Mouse (Mus musculus) hindbrain, embryonic 13.5 days (tissue): ENCODE measurements around the gene Hdgfl1. TPM values are rescaled to one million over a fixed set of nuclear protein-coding genes. Genes with fewer than 3 reads are reported as not detected.

Source experiments
- ATAC-seq: fragments of 200-750 bp; cut with Nextera tagmentation; 2 replicates; pipeline ENCODE4 v1.8.0; 2017; ENCODE audit warnings: moderate TSS enrichment; ENCODE audit not compliant: low FRiP score
- H3K27ac ChIP-seq: fragments of 300-500 bp; sonication (generic); 2 replicates; pipeline ENCODE4 v1.5.1; 2015; ENCODE audit warnings: inconsistent platforms, mild to moderate bottlenecking, moderate library complexity
- H3K27me3 ChIP-seq: fragments of 300-500 bp; sonication (generic); 2 replicates; pipeline ENCODE4 v1.6.1; 2015; ENCODE audit warnings: mild to moderate bottlenecking, inconsistent platforms
- H3K36me3 ChIP-seq: fragments of 300-500 bp; sonication (generic); 2 replicates; pipeline ENCODE4 v1.6.1; 2015; ENCODE audit warnings: mild to moderate bottlenecking, inconsistent platforms
- H3K4me1 ChIP-seq: fragments of 300-500 bp; sonication (generic); replicated peaks from 2 replicates; pipeline ENCODE4 v1.6.1; 2015; ENCODE audit warnings: inconsistent platforms
- H3K4me2 ChIP-seq: fragments of 300-500 bp; sonication (generic); 2 replicates; pipeline ENCODE4 v1.6.1; 2015; ENCODE audit warnings: inconsistent platforms, mild to moderate bottlenecking, moderate library complexity
- H3K4me3 ChIP-seq: fragments of 300-500 bp; sonication (generic); 2 replicates; pipeline ENCODE4 v1.5.1; 2015; ENCODE audit warnings: mild to moderate bottlenecking, inconsistent platforms
- H3K9ac ChIP-seq: fragments of 300-500 bp; sonication (generic); 2 replicates; pipeline ENCODE4 v1.6.1; 2015; ENCODE audit warnings: mild to moderate bottlenecking, inconsistent platforms
- H3K9me3 ChIP-seq: fragments of 300-500 bp; sonication (generic); 2 replicates; pipeline ENCODE4 v1.6.1; 2016; ENCODE audit warnings: inconsistent platforms
- WGBS: fragments of 180-500 bp; shearing (Covaris S2); methylation state at CpG from one replicate; pipeline ENCODE4 v1.1.7; 2015; 5-methylcytosine and 5-hydroxymethylcytosine counted together
- polyA plus RNA-seq: library from polyadenylated mRNA; unstranded; fragments of >200 nt; fragmentation: Nextera tagmentation; extraction: Ambion mirVana; gene quantifications from 2 replicates; pipeline ENCODE4 v1.2.1, GENCODE M21; 2015

The Hdgfl1 gene
- not detected in 2 replicates for polyA plus RNA-seq

- WGBS = 97% methylated on average over 16 of the region's 16 CpGs
- Histone ChIP-seq H3K9me3 (no peaks in the 10 kb centered on the region), H3K27ac (no peak within 1 kb of the TSS), H3K4me3 (no peak within 1 kb of the TSS), H3K4me1 (no peaks in the 10 kb centered on the region), H3K9ac (no peak within 1 kb of the TSS), H3K27me3 (no peaks in the 10 kb centered on the region), H3K4me2 (no peak within 1 kb of the TSS), H3K36me3 (no peaks in the 10 kb centered on the region)
- ATAC-seq = no peak
Observed at GRCm38 (mm10) chr13:26769955-26770354, at the start of gene Hdgfl1. TSS of gene Hdgfl1 (minus strand) at chr13:26770165.

GRCm38 (mm10) chr13:26795460-26795859, 25.5 kb upstream of the Hdgfl1 start:
- Histone ChIP-seq H3K4me2 (no peak overlapping the region), H3K4me3 (no peak overlapping the region), H3K9me3 (peaks cover 5% of the 10 kb centered on the region), H3K9ac (no peak overlapping the region), H3K27me3 (no peaks in the 10 kb centered on the region), H3K4me1 (no peaks in the 10 kb centered on the region), H3K36me3 (no peaks in the 10 kb centered on the region), H3K27ac (no peak overlapping the region)
- 94% methylated on average over 3 of the region's 3 CpGs for WGBS
- ATAC-seq = no peak

- H3K4me2 ChIP-seq = no peak overlapping the region
- no peaks in the 10 kb centered on the region for H3K36me3 ChIP-seq
- 92% methylated on average over 15 of the region's 15 CpGs for WGBS
- H3K27ac ChIP-seq = no peak overlapping the region
- ATAC-seq = no peak
- H3K27me3 ChIP-seq = no peaks in the 10 kb centered on the region
- no peaks in the 10 kb centered on the region for H3K4me1 ChIP-seq
- H3K4me3 ChIP-seq = no peak overlapping the region
- no peaks in the 10 kb centered on the region for H3K9me3 ChIP-seq
- H3K9ac ChIP-seq = no peak overlapping the region
Observed at GRCm38 (mm10) chr13:26769424-26769823, 541 bp downstream of the Hdgfl1 start.

GRCm38 (mm10) chr13:26761966-26762803, 7.8 kb downstream of the Hdgfl1 start:
- Histone ChIP-seq H3K4me3 (no peak overlapping the region), H3K27me3 (no peaks in the 10 kb centered on the region), H3K27ac (peak overlapping the region; percentile 58; the same call in 1 of the 2 replicates), H3K9me3 (no peaks in the 10 kb centered on the region), H3K4me1 (peaks cover 5% of the 10 kb centered on the region; the same call in 1 of the 2 replicates), H3K4me2 (no peak overlapping the region), H3K36me3 (no peaks in the 10 kb centered on the region), H3K9ac (no peak overlapping the region)
- no peak for ATAC-seq
- 66% methylated on average over 12 of the region's 12 CpGs for WGBS

- H3K4me1 ChIP-seq = peaks cover 8% of the 10 kb centered on the region; the same call in 1 of the 2 replicates
- ATAC-seq = no peak
- peak overlapping the region; percentile 55 for H3K27ac ChIP-seq
Observed at GRCm38 (mm10) chr13:26752863-26753262, 17.1 kb downstream of the Hdgfl1 start.

GRCm38 (mm10) chr13:26752414-26752813, 17.6 kb downstream of the Hdgfl1 start:
- H3K4me2 ChIP-seq = no peak overlapping the region
- no peak overlapping the region for H3K4me3 ChIP-seq
- H3K9ac ChIP-seq = no peak overlapping the region
- H3K36me3 ChIP-seq = no peaks in the 10 kb centered on the region
- H3K9me3 ChIP-seq = no peaks in the 10 kb centered on the region
- H3K27ac ChIP-seq = peak overlapping the region; percentile 55
- H3K27me3 ChIP-seq = no peaks in the 10 kb centered on the region
- ATAC-seq = no peak
- 69% methylated on average over 1 of the region's 1 CpGs for WGBS
- H3K4me1 ChIP-seq = peaks cover 8% of the 10 kb centered on the region; the same call in 1 of the 2 replicates

More at GRCm38 (mm10) chr13:26752863-26753262, 17.1 kb downstream of the Hdgfl1 start:
- H3K4me3 ChIP-seq = no peak overlapping the region
- no peaks in the 10 kb centered on the region for H3K9me3 ChIP-seq
- H3K4me2 ChIP-seq = no peak overlapping the region
- H3K9ac ChIP-seq = no peak overlapping the region
- H3K36me3 ChIP-seq = no peaks in the 10 kb centered on the region
- no peaks in the 10 kb centered on the region for H3K27me3 ChIP-seq

GRCm38 (mm10) chr13:26745760-26746457, 24.1 kb downstream of the Hdgfl1 start:
- Histone ChIP-seq H3K9ac (no peak overlapping the region), H3K36me3 (no peaks in the 10 kb centered on the region), H3K27me3 (no peaks in the 10 kb centered on the region), H3K9me3 (no peaks in the 10 kb centered on the region), H3K4me1 (0 out of 2 replicates have a peak, but pooled peaks cover 3% of the 10 kb centered on the region), H3K4me2 (no peak overlapping the region), H3K27ac (peak overlapping the region; percentile 69), H3K4me3 (no peak overlapping the region)
- 33% methylated on average over 2 of the region's 2 CpGs for WGBS
- ATAC-seq = no peak; the same call in 1 of the 2 replicates

- H3K27ac ChIP-seq = peak overlapping the region; percentile 69
- H3K4me2 ChIP-seq = no peak overlapping the region
- H3K9ac ChIP-seq = no peak overlapping the region
- ATAC-seq = peak; percentile 66; the same call in 1 of the 2 replicates
- 41% methylated on average over 5 of the region's 5 CpGs for WGBS
- H3K9me3 ChIP-seq = no peaks in the 10 kb centered on the region
- H3K4me1 ChIP-seq = 0 out of 2 replicates have a peak, but pooled peaks cover 3% of the 10 kb centered on the region
- no peaks in the 10 kb centered on the region for H3K36me3 ChIP-seq
- H3K27me3 ChIP-seq = no peaks in the 10 kb centered on the region
- no peak overlapping the region for H3K4me3 ChIP-seq
Observed at GRCm38 (mm10) chr13:26745059-26745759, 24.8 kb downstream of the Hdgfl1 start.

GRCm38 (mm10) chr13:26744068-26744467, 25.9 kb downstream of the Hdgfl1 start:
- 0 out of 2 replicates have a peak overlapping the region, but pooled peaks have one; percentile 69 for H3K27ac ChIP-seq

GRCm38 (mm10) chr13:26734981-26735380, 35.0 kb downstream of the Hdgfl1 start:
- Histone ChIP-seq H3K27ac (no peak overlapping the region), H3K4me3 (no peak overlapping the region), H3K4me2 (no peak overlapping the region), H3K36me3 (no peaks in the 10 kb centered on the region), H3K27me3 (no peaks in the 10 kb centered on the region), H3K9ac (no peak overlapping the region), H3K9me3 (no peaks in the 10 kb centered on the region), H3K4me1 (no peaks in the 10 kb centered on the region)
- ATAC-seq = no peak
- 77% methylated on average over 1 of the region's 1 CpGs for WGBS

More at GRCm38 (mm10) chr13:26744068-26744467, 25.9 kb downstream of the Hdgfl1 start:
- ATAC-seq = no peak
- Histone ChIP-seq H3K36me3 (no peaks in the 10 kb centered on the region), H3K9me3 (no peaks in the 10 kb centered on the region), H3K4me2 (no peak overlapping the region), H3K27me3 (no peaks in the 10 kb centered on the region), H3K4me1 (0 out of 2 replicates have a peak, but pooled peaks cover 3% of the 10 kb centered on the region), H3K4me3 (no peak overlapping the region), H3K9ac (no peak overlapping the region)
- WGBS = 73% methylated on average over 1 of the region's 1 CpGs

GRCm38 (mm10) chr13:26724250-26724649, 45.7 kb downstream of the Hdgfl1 start:
- H3K9me3 ChIP-seq = no peaks in the 10 kb centered on the region
- no peaks in the 10 kb centered on the region for H3K27me3 ChIP-seq
- no peak for ATAC-seq
- H3K9ac ChIP-seq = no peak overlapping the region
- no peaks in the 10 kb centered on the region; the same call in 1 of the 2 replicates for H3K4me1 ChIP-seq
- H3K27ac ChIP-seq = no peak overlapping the region
- 87% methylated on average over 1 of the region's 1 CpGs for WGBS
- H3K36me3 ChIP-seq = no peaks in the 10 kb centered on the region
- H3K4me2 ChIP-seq = no peak overlapping the region
- H3K4me3 ChIP-seq = no peak overlapping the region

GRCm38 (mm10) chr13:26721333-26721732, 48.6 kb downstream of the Hdgfl1 start:
- Histone ChIP-seq H3K4me2 (no peak overlapping the region), H3K4me3 (no peak overlapping the region), H3K4me1 (no peaks in the 10 kb centered on the region; the same call in 1 of the 2 replicates), H3K9me3 (no peaks in the 10 kb centered on the region), H3K27me3 (no peaks in the 10 kb centered on the region), H3K27ac (peak overlapping the region; percentile 67), H3K9ac (no peak overlapping the region), H3K36me3 (no peaks in the 10 kb centered on the region)
- 64% methylated on average over 6 of the region's 6 CpGs for WGBS
- ATAC-seq = no peak
